Mouse (Mus musculus) heart, postnatal 0 days (tissue): ENCODE data around the gene Sipa1l3.

Experiments
- CTCF ChIP-seq: IDR thresholded peaks from 2 replicates; pipeline ENCODE4 v1.5.1; 2016; ENCODE audit warnings: antibody characterized with exemption, control low read depth, low read depth
- EP300 ChIP-seq: IDR thresholded peaks from 2 replicates; pipeline ENCODE4 v1.6.1; 2016; ENCODE audit warnings: antibody characterized with exemption, low read depth

DNA sequence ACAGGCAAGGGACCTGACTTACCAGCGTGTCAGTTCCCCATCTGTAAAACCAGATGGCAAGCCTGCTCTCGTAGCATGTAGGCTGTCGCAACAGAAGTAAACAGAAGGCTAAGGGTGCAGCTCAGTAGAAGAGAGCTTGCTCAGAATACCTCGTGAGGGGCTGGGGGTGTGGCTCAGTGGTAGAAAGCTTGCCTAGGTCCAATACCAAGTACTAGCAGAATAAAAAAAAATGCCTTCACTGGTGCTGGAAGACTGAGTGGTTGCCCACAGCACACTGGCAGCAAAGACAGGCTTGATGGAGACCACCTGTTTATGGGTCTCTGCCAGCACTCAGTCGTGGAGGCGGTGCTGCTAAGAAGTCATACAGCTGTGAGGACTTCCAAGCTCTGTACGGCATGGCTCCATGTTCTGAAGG lies 93.0 kb downstream of the Sipa1l3 start:
- no peak for TF ChIP-seq CTCF
- no peak for TF ChIP-seq EP300
